Comparison of ENCODE assay signal across 21 mouse cellular contexts in the genomic region with DNA sequence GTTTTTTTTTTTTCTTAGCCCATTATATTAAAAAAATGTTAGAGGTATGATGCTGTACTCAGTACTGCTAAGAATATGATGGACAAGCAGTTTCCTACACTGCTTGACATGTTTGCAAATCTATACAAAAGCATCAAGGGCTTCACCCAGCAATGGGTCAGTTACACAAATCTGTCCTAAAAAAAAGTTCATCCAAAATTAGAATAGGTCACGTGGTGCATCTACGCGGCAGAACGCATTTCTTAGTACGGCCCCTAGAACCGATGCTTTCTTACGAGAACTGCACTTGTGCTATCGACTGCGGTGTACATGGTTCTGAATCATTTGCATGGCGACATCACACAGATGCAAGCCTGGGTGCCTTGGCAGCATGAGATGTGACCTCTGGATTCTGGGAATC.
DNase-seq lines count a peak whose midpoint lies in the region; ATAC-seq and TF ChIP-seq lines count a peak whose summit lies in the region.
"Had no signal": no experiment of that assay in that cellular context is flagged by ENCODE, and none has a peak within 500 bp of the region (broad histone marks: within the 10 kb centered on the region; RNA-seq: fewer than 3 reads in every experiment).

No protein-coding gene starts in this region.

- H3K4me3 ChIP-seq in midbrain, embryonic 14.5 days (replicated peaks; ENCODE audit: low read depth, low read length), result no peak overlapping the region
- no peak overlapping the region for H3K4me3 ChIP-seq in midbrain, embryonic 16.5 days (ENCODE audit: low read depth, low read length)
- no peak overlapping the region for H3K4me3 ChIP-seq in CH12.LX (replicated peaks in 1 of 3; ENCODE audit: low read depth in 2 of 3, low read length in 2 of 3, poor library complexity in 1 of 3)

- DNase-seq in heart, adult 11 months, result peak; percentile 28
- no peak for DNase-seq in heart, postnatal 4 days
- DNase-seq in midbrain, embryonic 14.5 days, result peak; percentile 2
- DNase-seq in CH12.LX (ENCODE audit: extremely low read depth), result no peak
- DNase-seq in lung, postnatal 14 days, result no peak
- DNase-seq: adrenal gland, adult 2 months; adrenal gland, adult 8-10 months; adrenal gland, postnatal 10 days; adrenal gland, postnatal 14 days; adrenal gland, postnatal 25 days; adrenal gland, postnatal 36 days; B cell, adult 2 months; cerebellum, adult 11 months; cerebellum, adult 11-12 months; cerebellum, adult 18-20 months; cerebellum, adult 2 months had no signal

- no peak for TF ChIP-seq EP300 in CH12.LX (IDR thresholded peaks at IDR 0.05; ENCODE audit: low read length)

- no peaks in the 10 kb centered on the region for H3K79me2 ChIP-seq in CH12.LX (replicated peaks; ENCODE audit: control insufficient read depth, extremely low read depth, insufficient read depth, poor library complexity, severe bottlenecking)

- ATAC-seq in midbrain, embryonic 14.5 days (ENCODE audit: low FRiP score, low TSS enrichment), result no peak
- no peak for ATAC-seq in midbrain, embryonic 16.5 days
- ATAC-seq: activated CD4-positive, CD25-positive, alpha-beta regulatory T cell, adult 4 months; CD4-positive, CD25-positive, alpha-beta regulatory T cell, adult 4 months; Patski had no signal

- no peak for TF ChIP-seq CTCF in CH12.LX (conservative IDR thresholded peaks at IDR 0.05 in 1 of 2, IDR thresholded peaks at IDR 0.05 in 1 of 2; ENCODE audit: low read depth in 2 of 2, low read length in 2 of 2)

- TF ChIP-seq RAD21 in CH12.LX (IDR thresholded peaks at IDR 0.05; ENCODE audit: low read depth, low read length), result no peak

- 93% methylated on average over 10 of the region's 10 CpGs for WGBS in midbrain, embryonic 14.5 days
- WGBS in midbrain, embryonic 16.5 days, result 92% methylated on average over 10 of the region's 10 CpGs

- H3K36me3 ChIP-seq in midbrain, embryonic 14.5 days (ENCODE audit: control insufficient read depth, insufficient read depth, low read length), result peaks cover 6% of the 10 kb centered on the region; the same call in 1 of the 2 replicates
- 0 out of 2 replicates have a peak, but pooled peaks cover 2% of the 10 kb centered on the region for H3K36me3 ChIP-seq in midbrain, embryonic 16.5 days (ENCODE audit: control insufficient read depth, insufficient read depth, low read length)
- peaks cover 0 to 17% of the 10 kb centered on the region in 2 experiments for H3K36me3 ChIP-seq in CH12.LX (replicated peaks in 1 of 2; ENCODE audit: control insufficient read depth in 1 of 2, insufficient read depth in 1 of 2, low read length in 1 of 2)
- H3K36me3 ChIP-seq: G1E had no signal

- in situ Hi-C loops in CH12.LX (cut with MboI; ENCODE audit: low pct_ligation_motif_present, low pct_unique_long_range_greater_than_20kb, low sequenced_read_pairs), result no loop called here

- dilution Hi-C loops in CH12.LX (cut with MboI; ENCODE audit: extremely low pct_ligation_motif_present, extremely low pct_unique_long_range_greater_than_20kb, low sequenced_read_pairs), result no loop called here

- no peaks in the 10 kb centered on the region for H3K27me3 ChIP-seq in midbrain, embryonic 14.5 days (ENCODE audit: control insufficient read depth, insufficient read depth, low read length)
- H3K27me3 ChIP-seq in midbrain, embryonic 16.5 days (ENCODE audit: control insufficient read depth, insufficient read depth, low read depth, low read length), result no peaks in the 10 kb centered on the region
- no peaks in the 10 kb centered on the region for H3K27me3 ChIP-seq in CH12.LX (replicated peaks)
- H3K27me3 ChIP-seq: Patski had no signal

- H3K9ac ChIP-seq in midbrain, embryonic 14.5 days (replicated peaks; ENCODE audit: low read length), result no peak overlapping the region
- H3K9ac ChIP-seq in midbrain, embryonic 16.5 days (ENCODE audit: low read depth, low read length), result no peak overlapping the region
- H3K9ac ChIP-seq in CH12.LX (ENCODE audit: insufficient read depth, low read depth), result no peak overlapping the region

- no peak overlapping the region for H3K27ac ChIP-seq in midbrain, embryonic 14.5 days (replicated peaks; ENCODE audit: low read depth, low read length)
- H3K27ac ChIP-seq in midbrain, embryonic 16.5 days (ENCODE audit: low read length), result no peak overlapping the region
- no peak overlapping the region for H3K27ac ChIP-seq in CH12.LX (ENCODE audit: insufficient read depth, low read depth)

- TF ChIP-seq POLR2A in CH12.LX (IDR thresholded peaks at IDR 0.05; ENCODE audit: low read depth, low read length), result no peak

- no peaks in the 10 kb centered on the region for H3K4me1 ChIP-seq in midbrain, embryonic 14.5 days (ENCODE audit: control insufficient read depth, insufficient read depth, low read length)
- H3K4me1 ChIP-seq in midbrain, embryonic 16.5 days (ENCODE audit: control insufficient read depth, insufficient read depth, low read length), result peaks cover 4% of the 10 kb centered on the region; the same call in 1 of the 2 replicates
- no peaks in the 10 kb centered on the region for H3K4me1 ChIP-seq in CH12.LX (ENCODE audit: control insufficient read depth in 1 of 2, insufficient read depth in 2 of 2)

- H3K4me2 ChIP-seq in midbrain, embryonic 14.5 days (ENCODE audit: low read length), result no peak overlapping the region
- no peak overlapping the region for H3K4me2 ChIP-seq in midbrain, embryonic 16.5 days (ENCODE audit: low read length)
- H3K4me2 ChIP-seq in CH12.LX (ENCODE audit: insufficient read depth, low read depth, poor library complexity, severe bottlenecking), result no peak overlapping the region; the same call in 1 of the 2 replicates

- H3K9me3 ChIP-seq in midbrain, embryonic 14.5 days (ENCODE audit: control insufficient read depth, low read length), result no peaks in the 10 kb centered on the region
- no peaks in the 10 kb centered on the region for H3K9me3 ChIP-seq in midbrain, embryonic 16.5 days (replicated peaks; ENCODE audit: control insufficient read depth, low read length, poor library complexity, severe bottlenecking)
- H3K9me3 ChIP-seq in CH12.LX (replicated peaks; ENCODE audit: low read length), result no peaks in the 10 kb centered on the region
- H3K9me3 ChIP-seq: G1E had no signal

TF ChIP-seq in CH12.LX, 34 proteins besides CTCF, POLR2A, EP300 and RAD21:
- TF ChIP-seq MAX (IDR thresholded peaks at IDR 0.05; ENCODE audit: low read length) (0 out of 2 replicates have a peak, but pooled peaks have one; percentile 45), SMC3 (IDR thresholded peaks at IDR 0.05; ENCODE audit: low read depth, low read length) (no peak), RCOR1 (conservative IDR thresholded peaks at IDR 0.05; ENCODE audit: low read depth, low read length) (no peak), USF1 (IDR thresholded peaks at IDR 0.05; ENCODE audit: low read depth, low read length) (peak; percentile 66), ZNF384 (IDR thresholded peaks at IDR 0.05; ENCODE audit: low read depth, low read length) (0 out of 2 replicates have a peak, but pooled peaks have one; percentile 10), UBTF (IDR thresholded peaks at IDR 0.05; ENCODE audit: low read depth, low read length) (no peak), TBP (conservative IDR thresholded peaks at IDR 0.05; ENCODE audit: low read depth, low read length) (no peak), MEF2A (IDR thresholded peaks at IDR 0.05; ENCODE audit: borderline replicate concordance, low read depth, low read length) (0 out of 2 replicates have a peak, but pooled peaks have one; percentile 14), USF2 (conservative IDR thresholded peaks at IDR 0.05; ENCODE audit: low read depth, low read length) (peak; percentile 68), SIN3A (IDR thresholded peaks at IDR 0.05; ENCODE audit: low read length) (no peak), PAX5 (IDR thresholded peaks at IDR 0.05; ENCODE audit: low read length) (no peak)

Comparison
In these comparisons a context has a peak if more than half of its experiments do, and no peak if none do; other contexts are left out.
1. DNase-seq: peak in heart, adult 11 months (single experiment) and midbrain, embryonic 14.5 days (single experiment); none in heart, postnatal 4 days (single experiment), CH12.LX (single experiment) and lung, postnatal 14 days (single experiment).